Mouse (Mus musculus) Patski (cell line): ENCODE results near the gene Mgat5. TPM values are rescaled to one million over a fixed set of nuclear protein-coding genes. Genes with fewer than 3 reads are reported as not detected.

Experiments used
- ATAC-seq: fragments of 100-300 bp; one replicate; pipeline ENCODE4 v1.8.0; 2021
- CTCF ChIA-PET: fragments of 350-600 bp; sonication (Branson Sonifier 250); formaldehyde crosslinking; loops from one replicate; lab custom pipeline; 2022; ENCODE audit warnings: inconsistent platforms; lab: Charles Lee
- POLR2A ChIA-PET: fragments of 350-600 bp; sonication (Branson Sonifier 250); formaldehyde crosslinking; loops from one replicate; lab custom pipeline; 2022; ENCODE audit warnings: antibody characterized with exemption, inconsistent platforms; lab: Charles Lee
- DNase-seq: peaks from one replicate; pipeline ENCODE4 v3.0.0-alpha.2; 2011; ENCODE audit warnings: low read depth, low spot score
- H3K27me3 ChIP-seq: fragments of 371-371 bp; one replicate; pipeline ENCODE4 v1.5.1; 2021
- CTCF ChIP-seq: fragments of 100-300 bp; IDR thresholded peaks from one replicate; pipeline ENCODE4 v1.5.1; 2021
- in situ Hi-C: fragments of 300-500 bp; cut with MboI; formaldehyde crosslinking; loops from 3 replicates; pipeline ENCODE4 v1.11.1; 2018; ENCODE audit warnings: low pct_unique_long_range_greater_than_20kb, mixed read lengths
- polyA plus RNA-seq: library from polyadenylated mRNA; unstranded; gene quantifications from one replicate; pipeline ENCODE4 v1.2.3, GENCODE M21; 2021

Gene Mgat5
- polyA plus RNA-seq, 1 experiment from 2014 or later = 6.6 TPM

DNA sequence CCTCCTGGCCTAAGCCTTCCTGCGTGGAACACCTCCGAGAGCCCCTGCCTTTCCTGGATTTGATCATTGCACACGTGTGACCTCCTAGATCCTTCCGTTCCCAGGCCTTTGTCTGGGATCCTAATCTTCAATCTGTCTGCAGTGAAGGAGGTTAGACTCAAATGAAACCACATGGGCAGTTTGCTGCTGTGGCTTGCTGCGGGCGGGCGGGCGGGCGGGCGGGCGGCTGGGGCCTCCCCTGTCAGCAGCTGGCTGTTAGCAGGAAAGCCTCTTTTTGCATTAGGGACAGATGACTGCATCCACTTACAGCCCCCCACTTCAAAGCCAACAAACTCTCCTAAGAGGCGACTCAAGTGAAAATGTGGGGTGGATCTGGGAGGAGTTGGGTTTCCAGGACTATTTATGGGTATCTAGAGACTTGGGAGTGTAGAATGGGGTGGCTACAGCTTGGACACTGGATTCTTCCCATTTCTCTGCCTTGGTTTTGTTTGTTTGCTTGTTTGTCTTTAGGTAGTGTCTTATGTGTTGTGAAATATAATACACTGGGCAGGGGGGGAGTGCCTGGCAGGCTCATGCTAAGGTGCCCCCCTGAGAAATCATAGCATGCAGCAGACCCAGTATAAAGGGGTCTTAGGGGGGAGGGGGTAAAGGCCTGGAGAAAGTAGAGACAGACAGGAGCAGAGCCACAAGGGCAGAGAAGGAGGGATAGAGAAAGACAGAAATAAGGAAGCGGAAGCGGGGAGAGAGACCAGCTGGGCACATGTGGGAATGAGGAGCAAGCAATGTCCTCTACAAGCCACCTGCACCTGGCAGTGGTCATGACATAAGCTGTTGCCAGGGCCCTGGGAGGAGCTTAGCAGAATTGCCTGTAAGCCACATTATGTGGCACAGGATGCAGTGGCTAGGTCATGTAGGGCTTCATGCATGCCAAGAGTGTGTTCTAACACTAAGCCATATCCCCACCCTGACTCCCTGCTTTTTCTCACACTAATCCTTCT is 238.4 kb downstream of the Mgat5 start:
- ATAC-seq (no peak), DNase-seq (no peak)
- CTCF ChIA-PET = no interaction called here

DNA sequence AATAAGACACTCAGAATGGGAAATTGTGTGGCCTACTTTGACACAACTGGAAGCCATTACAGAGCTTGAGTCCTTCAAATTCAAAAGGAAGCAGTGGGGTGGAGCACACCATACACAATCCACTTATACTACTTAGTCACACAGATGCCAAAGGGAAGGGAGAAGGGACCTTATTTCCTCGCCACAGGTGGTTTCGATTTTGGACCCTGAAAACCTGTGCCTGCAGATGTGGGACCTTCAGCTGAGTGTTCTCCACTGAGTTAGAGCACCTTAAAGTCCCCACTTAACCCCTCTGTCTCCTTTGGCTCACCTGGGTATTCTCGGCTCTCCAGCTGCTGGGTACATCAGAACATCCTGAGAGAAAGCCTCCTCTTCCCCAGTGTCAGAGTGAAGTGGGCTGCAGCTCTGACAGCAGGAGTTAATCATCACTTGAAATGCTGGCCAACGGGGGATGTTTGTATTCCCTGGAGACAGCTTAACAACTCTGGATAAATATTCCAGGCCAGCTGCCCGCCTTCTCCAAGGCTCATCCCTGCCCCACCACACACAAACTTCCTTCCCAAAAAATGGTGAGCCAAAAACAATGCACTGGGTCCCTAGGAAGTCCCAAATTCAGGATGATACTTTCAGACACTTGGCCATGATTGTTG is 240.1 kb downstream of the Mgat5 start:
- ChIA-PET CTCF (no interaction called here), POLR2A (no interaction called here)
- in situ Hi-C loops = no loop called here
- ATAC-seq (no peak), DNase-seq (no peak)
- no peaks in the 10 kb centered on the region for H3K27me3 ChIP-seq
- TF ChIP-seq CTCF = no peak

More for the DNA sequence above, 238.4 kb downstream of the Mgat5 start:
- in situ Hi-C loops = no loop called here
- POLR2A ChIA-PET = no interaction called here
- TF ChIP-seq CTCF = no peak
- no peaks in the 10 kb centered on the region for H3K27me3 ChIP-seq

DNA sequence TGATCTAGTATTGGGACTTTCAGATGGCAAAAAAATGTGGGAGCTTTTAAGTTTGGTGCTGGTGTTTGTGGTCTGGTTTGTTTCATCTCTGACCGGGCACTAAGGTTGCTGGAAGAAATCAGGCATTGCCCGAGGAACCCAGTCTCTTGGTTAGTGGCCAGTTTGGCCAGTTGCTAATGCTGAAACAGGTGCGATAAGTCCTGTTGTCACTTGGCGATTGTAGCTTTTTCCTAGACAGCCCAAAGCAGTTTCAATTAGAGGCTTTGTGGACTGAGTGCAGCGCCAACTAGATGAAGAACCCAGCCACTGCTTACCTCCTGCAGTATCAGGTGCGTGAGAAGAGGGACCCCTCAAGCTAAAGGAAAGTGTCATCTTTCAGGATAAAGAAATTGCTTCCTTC is 248.6 kb downstream of the Mgat5 start:
- POLR2A ChIA-PET = no interaction called here
- DNase-seq (no peak), ATAC-seq (no peak)
- CTCF ChIA-PET = interaction anchor here (0.9 to 1.4 kb wide), 2 partner anchors 248 to 250 kb away, joined by 3 to 5 read pairs; no protein-coding TSS in a partner anchor
- in situ Hi-C loops = loop anchor here (10.0 kb wide), 1 partner anchor 439 kb away; no protein-coding TSS in a partner anchor
- no peak for TF ChIP-seq CTCF
- no peaks in the 10 kb centered on the region for H3K27me3 ChIP-seq

DNA sequence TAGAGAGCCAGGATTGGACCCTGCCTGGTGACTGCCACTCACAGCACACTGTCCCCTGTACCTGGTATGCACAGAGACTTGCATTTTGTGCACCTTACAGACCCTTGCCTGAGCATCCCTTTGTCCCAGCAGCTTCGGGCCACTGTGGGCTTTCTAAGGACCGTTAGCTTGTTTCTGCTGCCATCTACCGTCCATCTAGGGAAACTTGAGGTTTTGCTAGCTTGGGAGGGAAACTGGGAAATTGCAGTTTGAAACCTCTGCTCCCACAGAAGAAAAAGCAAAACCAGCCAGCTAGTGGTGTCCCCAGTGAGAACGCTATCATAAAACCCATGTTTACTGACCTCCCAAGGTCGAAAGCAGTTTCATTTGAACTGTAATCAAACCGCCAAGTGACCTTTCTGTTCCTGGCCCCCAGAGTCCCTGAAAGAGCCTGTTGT is 254.2 kb downstream of the Mgat5 start:
- in situ Hi-C loops = loop anchor here (10.0 kb wide), 1 partner anchor 444 kb away; no protein-coding TSS in a partner anchor
- ChIA-PET CTCF (interaction anchor here (0.8 to 2.1 kb wide), 6 partner anchors 14 to 259 kb away, joined by 3 to 5 read pairs (median 4); no protein-coding TSS in a partner anchor), POLR2A (interaction anchor here (1.1 kb wide), 1 partner anchor 257 kb away, joined by 5 read pairs; no protein-coding TSS in a partner anchor)
- no peaks in the 10 kb centered on the region for H3K27me3 ChIP-seq
- DNase-seq (no peak), ATAC-seq (peak; percentile 58)
- TF ChIP-seq CTCF = peak; percentile 85

DNA sequence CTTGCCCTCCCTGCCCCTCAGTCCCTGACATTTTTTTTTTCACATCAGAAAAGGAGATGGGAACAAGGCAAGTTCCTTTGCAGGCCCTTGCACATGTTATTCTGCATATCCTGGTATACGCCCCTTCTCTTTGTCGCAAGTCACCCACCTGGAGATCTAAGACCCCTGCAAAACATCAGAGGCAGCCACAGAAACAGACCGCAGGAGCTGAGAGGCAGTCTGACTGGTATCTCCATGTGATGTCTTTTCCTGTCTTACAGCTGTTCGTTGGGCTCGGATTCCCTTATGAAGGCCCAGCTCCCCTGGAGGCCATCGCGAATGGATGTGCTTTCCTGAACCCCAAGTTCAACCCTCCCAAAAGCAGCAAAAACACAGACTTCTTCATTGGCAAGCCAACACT is 254.8 kb downstream of the Mgat5 start:
- no peaks in the 10 kb centered on the region for H3K27me3 ChIP-seq
- POLR2A ChIA-PET = interaction anchor here (1.1 kb wide), 1 partner anchor 258 kb away, joined by 5 read pairs; no protein-coding TSS in a partner anchor
- in situ Hi-C loops = loop anchor here (10.0 kb wide), 1 partner anchor 445 kb away; no protein-coding TSS in a partner anchor
- ATAC-seq (no peak), DNase-seq (no peak)
- TF ChIP-seq CTCF = no peak
- CTCF ChIA-PET = interaction anchor here (1.1 to 2.1 kb wide), 5 partner anchors 13 to 259 kb away, joined by 3 to 5 read pairs (median 4); no protein-coding TSS in a partner anchor

DNA sequence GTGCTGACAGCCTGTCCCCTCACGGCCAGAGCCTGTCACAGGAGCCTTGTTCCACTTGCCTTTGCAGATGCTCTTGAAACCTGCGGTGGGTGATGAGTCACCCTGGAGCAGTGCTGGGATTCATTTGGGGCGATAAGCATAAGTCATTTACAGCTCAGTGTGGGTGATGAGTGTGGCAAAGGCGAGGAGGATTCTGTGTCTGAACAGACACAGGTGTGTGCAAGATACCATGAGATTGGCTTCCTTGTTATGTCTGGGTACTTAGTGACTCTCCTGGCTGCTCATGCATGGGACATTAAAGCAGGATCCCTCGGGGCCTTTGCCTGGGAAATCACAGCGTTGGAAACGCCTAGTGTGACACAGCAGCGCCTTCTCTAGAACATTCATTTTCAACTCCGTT is 256.2 kb downstream of the Mgat5 start:
- H3K27me3 ChIP-seq = no peaks in the 10 kb centered on the region
- TF ChIP-seq CTCF = no peak
- DNase-seq (peak; percentile 38), ATAC-seq (peak; percentile 69)
- ChIA-PET POLR2A (interaction anchor here (0.7 to 0.8 kb wide), 2 partner anchors 250 to 1279 kb away, joined by 4 to 7 read pairs; no protein-coding TSS in a partner anchor), CTCF (interaction anchor here (1.0 kb wide), 1 partner anchor 17 kb away, joined by 4 read pairs; no protein-coding TSS in a partner anchor)
- in situ Hi-C loops = loop anchor here (5.0 kb wide), 1 partner anchor 259 kb away; no protein-coding TSS in a partner anchor

DNA sequence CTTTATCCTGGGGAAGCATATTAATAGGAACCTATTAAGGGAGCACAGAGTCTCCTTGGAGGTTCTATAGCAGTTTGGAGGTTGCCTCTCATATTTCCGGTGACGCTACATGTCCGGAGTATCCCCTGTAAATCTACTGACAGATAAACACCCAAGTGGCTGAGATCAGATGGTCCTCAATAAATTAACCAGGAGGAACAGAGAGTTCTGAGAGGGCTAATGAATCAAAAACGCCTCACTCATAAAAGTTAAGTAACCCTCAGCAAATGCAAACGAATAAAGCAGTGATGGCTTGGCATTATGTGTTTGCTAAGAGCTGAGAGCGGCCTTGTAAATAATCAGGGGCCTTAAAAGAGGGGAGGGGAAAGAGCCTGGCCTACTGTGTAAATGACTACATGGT is 259.2 kb downstream of the Mgat5 start:
- no peak for DNase-seq
- no peak for ATAC-seq
- CTCF ChIA-PET = no interaction called here
- POLR2A ChIA-PET = no interaction called here
- H3K27me3 ChIP-seq = no peaks in the 10 kb centered on the region
- in situ Hi-C loops = loop anchor here (5.0 kb wide), 1 partner anchor 262 kb away; no protein-coding TSS in a partner anchor
- TF ChIP-seq CTCF = no peak

DNA sequence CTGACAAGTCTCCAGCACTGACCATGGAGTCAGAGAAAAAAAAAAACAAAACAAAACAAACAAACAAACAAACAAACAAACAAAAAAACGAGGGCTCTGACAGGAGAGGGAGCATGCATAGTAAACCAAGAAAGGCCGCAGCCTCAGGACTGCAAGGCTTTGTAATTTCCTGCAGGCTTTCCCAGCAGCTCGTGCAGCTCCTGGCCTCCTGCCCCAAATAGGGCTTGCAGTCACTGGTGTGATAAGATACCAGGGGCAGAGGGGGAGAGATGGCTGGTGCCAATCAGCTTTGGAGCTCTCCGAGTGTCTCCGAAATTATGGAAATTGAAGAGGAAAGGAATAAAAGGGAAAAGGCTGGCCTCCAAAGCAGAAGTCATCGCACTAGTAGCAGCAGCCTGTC is 260.5 kb downstream of the Mgat5 start:
- DNase-seq (no peak), ATAC-seq (no peak)
- CTCF ChIA-PET = interaction anchor here (1.8 kb wide), 1 partner anchor 11 kb away, joined by 4 read pairs; no protein-coding TSS in a partner anchor
- TF ChIP-seq CTCF = no peak
- POLR2A ChIA-PET = interaction anchor here (0.6 kb wide), 1 partner anchor 116 kb away, joined by 4 read pairs; no protein-coding TSS in a partner anchor
- H3K27me3 ChIP-seq = no peaks in the 10 kb centered on the region
- in situ Hi-C loops = no loop called here

DNA sequence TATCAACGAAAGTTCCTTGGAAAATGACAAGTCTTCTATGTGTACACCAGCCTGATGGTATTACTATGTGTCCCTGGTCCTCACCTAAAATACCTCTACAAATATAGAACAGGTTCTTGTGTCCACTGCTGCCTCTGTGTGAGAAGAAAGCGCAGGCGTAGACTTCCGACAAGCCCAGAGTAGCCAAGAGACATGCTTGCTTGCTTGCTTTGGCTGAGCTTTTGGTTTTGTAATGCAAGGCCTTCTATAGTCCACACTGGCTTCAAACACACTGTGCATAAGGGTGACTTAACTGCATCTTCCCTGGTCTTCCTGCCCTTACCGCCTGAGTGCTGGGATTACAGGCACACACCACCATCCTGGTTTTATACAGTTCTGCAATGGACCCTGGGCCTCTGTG is 262.4 kb downstream of the Mgat5 start:
- ChIA-PET CTCF (no interaction called here), POLR2A (no interaction called here)
- in situ Hi-C loops = no loop called here
- ATAC-seq (no peak), DNase-seq (no peak)
- no peaks in the 10 kb centered on the region for H3K27me3 ChIP-seq
- TF ChIP-seq CTCF = no peak

DNA sequence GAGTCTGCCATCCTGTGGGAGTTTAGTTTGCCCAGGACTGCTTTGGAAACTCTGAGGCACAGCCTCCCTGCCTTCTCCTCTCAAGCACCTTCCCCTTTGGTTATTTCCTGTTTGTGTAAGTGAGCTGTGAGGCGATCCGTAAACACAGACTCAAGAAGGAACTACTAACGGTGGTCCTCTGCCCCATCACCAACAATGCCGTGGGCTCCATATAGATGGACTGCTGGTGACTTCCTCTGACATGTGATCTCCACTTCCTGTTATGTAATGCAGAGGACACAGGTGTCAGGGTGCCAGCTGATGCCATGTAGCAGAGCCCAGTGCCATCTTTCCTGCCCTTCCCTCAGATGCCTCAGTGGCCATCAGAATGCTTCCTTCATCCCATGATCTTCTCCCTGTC is 265.4 kb downstream of the Mgat5 start:
- ATAC-seq (no peak), DNase-seq (no peak)
- ChIA-PET CTCF (no interaction called here), POLR2A (no interaction called here)
- in situ Hi-C loops = no loop called here
- TF ChIP-seq CTCF = no peak
- H3K27me3 ChIP-seq = no peaks in the 10 kb centered on the region
